Mouse (Mus musculus): ENCODE data around the gene Gpr171. TPM values are rescaled to one million over a fixed set of nuclear protein-coding genes. Genes with fewer than 3 reads are reported as not detected.

Gene Gpr171
- polyA plus RNA-seq, 1 experiment: 1.6 TPM

DNA sequence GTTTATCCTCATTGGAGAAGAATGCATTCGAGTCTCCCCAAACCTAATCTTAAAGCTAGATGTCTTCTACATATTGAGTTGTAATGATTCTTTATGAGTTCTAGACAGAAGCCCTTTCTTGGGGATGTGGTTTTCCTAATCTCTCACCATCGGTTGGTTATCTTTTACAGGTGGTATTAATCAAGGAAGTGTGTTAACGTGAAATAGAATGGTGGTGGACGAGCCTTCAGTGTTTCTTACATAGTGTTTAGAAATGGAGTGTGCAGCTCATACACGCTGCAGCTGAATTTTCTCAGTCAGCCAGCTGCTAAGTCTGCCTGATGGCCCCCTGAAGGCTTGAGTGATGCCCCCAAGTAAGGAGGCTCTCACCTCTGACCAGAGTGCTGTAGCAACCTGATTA lies 39.5 kb downstream of the Gpr171 start:
- WGBS: 71% methylated on average over 5 of the region's 5 CpGs
- DNase-seq (ENCODE audit: low read depth, low spot score): no peak

DNA sequence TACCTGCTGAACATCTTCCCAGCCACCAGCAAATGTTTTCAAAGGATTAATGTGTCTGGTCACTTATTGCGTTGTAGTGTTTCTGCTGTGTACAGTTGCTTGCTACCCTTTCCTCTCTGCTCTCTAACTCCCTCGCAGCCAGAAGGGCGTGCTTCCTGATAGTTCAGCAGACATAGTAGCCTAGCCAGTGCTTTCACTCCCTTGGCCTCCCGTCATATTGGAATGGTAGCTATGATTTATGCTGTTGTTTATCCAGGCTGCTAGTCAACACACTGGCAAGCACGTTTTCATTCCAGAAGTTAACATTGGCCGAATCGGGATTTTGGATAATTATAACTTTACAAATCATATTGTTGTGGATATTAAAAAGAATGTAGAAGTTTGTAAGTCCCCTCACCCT lies 41.5 kb downstream of the Gpr171 start:
- WGBS: 57% methylated on average over 7 of the region's 7 CpGs
- DNase-seq (ENCODE audit: low read depth, low spot score): no peak

DNA sequence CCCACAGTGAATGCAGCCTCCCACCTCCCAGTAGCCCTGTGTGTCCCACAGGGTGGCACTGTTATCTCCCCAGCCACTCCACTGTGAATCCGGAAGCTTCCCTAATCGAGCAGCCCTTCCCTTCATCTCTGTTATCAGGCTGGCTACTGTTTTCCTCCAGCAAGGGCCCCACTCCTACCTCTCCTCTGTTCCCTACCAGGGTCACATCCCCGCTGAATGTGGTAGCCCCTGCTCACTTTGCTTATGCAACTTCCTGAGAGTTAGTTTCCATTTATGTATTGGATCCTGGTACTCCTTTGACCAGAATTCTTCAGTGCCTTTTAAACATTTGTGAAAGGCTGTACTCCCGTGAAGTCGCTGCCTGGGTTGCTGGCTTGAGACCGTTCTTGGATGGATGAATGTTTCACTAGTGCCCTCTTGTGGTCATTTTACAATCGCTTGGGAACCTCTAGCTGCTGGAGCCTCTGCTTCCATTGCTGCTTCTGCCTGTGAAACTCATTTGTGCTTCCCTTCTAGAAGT lies 42.5 kb downstream of the Gpr171 start:
- peak; percentile 16 for DNase-seq (ENCODE audit: low read depth, low spot score)
- WGBS: 5% methylated on average over 7 of the region's 7 CpGs

DNA sequence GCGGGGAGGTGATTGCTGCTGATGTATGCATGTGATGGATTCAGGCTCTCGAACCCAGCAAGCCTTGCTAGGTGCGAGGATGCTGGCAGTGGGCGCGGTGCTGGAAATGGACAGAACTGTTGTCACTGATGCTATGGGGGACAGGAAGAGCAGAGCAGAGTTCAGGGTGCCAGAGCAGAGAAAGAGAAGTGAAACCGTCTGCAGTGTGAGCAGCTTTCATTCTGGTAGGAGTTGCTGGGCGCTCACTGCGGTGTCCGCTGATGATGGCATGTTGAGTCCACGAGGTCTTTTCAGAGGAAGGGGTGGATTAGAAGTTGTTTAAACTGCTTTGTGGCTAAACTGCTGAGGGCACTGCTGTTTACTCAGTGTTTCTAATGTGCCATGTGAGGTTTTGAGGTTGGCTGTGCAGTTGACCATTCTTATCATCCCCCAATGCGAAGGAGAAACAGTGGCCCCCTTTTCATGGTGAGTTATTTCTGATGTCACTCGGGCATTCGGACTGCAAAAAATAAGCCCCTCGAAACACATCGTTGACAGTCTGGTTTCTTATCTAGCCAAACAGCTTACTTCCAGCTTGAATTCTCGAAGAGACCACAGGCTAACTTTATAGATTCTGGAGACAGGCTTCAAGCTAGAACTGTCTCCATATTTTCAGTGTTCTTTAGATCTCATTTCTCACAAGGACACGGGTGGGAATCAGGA lies 46.6 kb downstream of the Gpr171 start:
- no peak for DNase-seq (ENCODE audit: low read depth, low spot score)
- WGBS: 75% methylated on average over 17 of the region's 17 CpGs

Other genes with a start within 250 kb of the Gpr171 start
- gene Clrn1, start 216.5 kb downstream of the Gpr171 start, polyA plus RNA-seq (2012; rRNA removed): not detected in 2 replicates
- 0.14 and 0.49 TPM in 2 replicates for gene Med12l, start 96.0 kb downstream of the Gpr171 start, polyA plus RNA-seq (2012; rRNA removed)
- 12.0 and 12.7 TPM in 2 replicates for gene P2ry14, start 51.8 kb upstream of the Gpr171 start, polyA plus RNA-seq (2012; rRNA removed)
- gene Gpr87, start 93.3 kb upstream of the Gpr171 start, polyA plus RNA-seq (2012; rRNA removed): not detected in 2 replicates
- 1.7 and 2.9 TPM in 2 replicates for gene P2ry13, start 109.1 kb upstream of the Gpr171 start, polyA plus RNA-seq (2012; rRNA removed)
- gene P2ry12, start 161.1 kb upstream of the Gpr171 start, polyA plus RNA-seq (2012; rRNA removed): 1.1 and 2.5 TPM in 2 replicates
- 0.79 and 1.7 TPM in 2 replicates for gene Igsf10, start 242.6 kb upstream of the Gpr171 start, polyA plus RNA-seq (2012; rRNA removed)